Mouse (Mus musculus): Measurements from ENCODE around the gene Cbr1. TPM values are rescaled to one million over a fixed set of nuclear protein-coding genes. Genes with fewer than 3 reads are reported as not detected.
"Not testable (repeated sequence)": the region's sequence is repeated elsewhere in the genome, so short reads cannot be mapped to it uniquely, and the experiment has no call there.

The Cbr1 gene
- total RNA-seq, 2 experiments from 2014 or later, result 26.2 to 26.3 TPM

- DNase-seq (ENCODE audit: low spot score), result no peak
These were observed 8.8 kb upstream of the Cbr1 start for GRCm38 (mm10) chr16:93596807-93597206.

- no peak for DNase-seq (ENCODE audit: low spot score)
These were observed 8.1 kb upstream of the Cbr1 start for GRCm38 (mm10) chr16:93597551-93597950.

- DNase-seq (ENCODE audit: low spot score), result no peak
These were observed 6.2 kb upstream of the Cbr1 start for GRCm38 (mm10) chr16:93599461-93599860.

GRCm38 (mm10) chr16:93603439-93604212 is 2.0 kb upstream of the Cbr1 start, which contains the start of gene Setd4:
TSS of gene Setd4 (minus strand) at chr16:93604063.
- DNase-seq (ENCODE audit: low spot score), result peak; percentile 95

- no peak for DNase-seq (ENCODE audit: low spot score)
These were observed 1.1 kb upstream of the Cbr1 start for GRCm38 (mm10) chr16:93604481-93604969.

- no peak for DNase-seq (ENCODE audit: low spot score)
These were observed 493 bp downstream of the Cbr1 start for GRCm38 (mm10) chr16:93606146-93606545.

- DNase-seq (ENCODE audit: low spot score), result peak; percentile 86
These were observed 2.0 kb downstream of the Cbr1 start for GRCm38 (mm10) chr16:93607669-93608101.

GRCm38 (mm10) chr16:93608731-93609130 is 3.1 kb downstream of the Cbr1 start:
- DNase-seq (ENCODE audit: low spot score), result no peak

- DNase-seq (ENCODE audit: low spot score), result no peak
These were observed 4.1 kb downstream of the Cbr1 start for GRCm38 (mm10) chr16:93609796-93610195.

- DNase-seq (ENCODE audit: low spot score), result no peak
These were observed 5.3 kb downstream of the Cbr1 start for GRCm38 (mm10) chr16:93610961-93611360.

GRCm38 (mm10) chr16:93615118-93615870 is 9.6 kb downstream of the Cbr1 start:
- DNase-seq (ENCODE audit: low spot score), result peak; percentile 79

GRCm38 (mm10) chr16:93623759-93624158 is 18.1 kb downstream of the Cbr1 start:
- DNase-seq (ENCODE audit: low spot score), result not testable (repeated sequence)

- DNase-seq (ENCODE audit: low spot score), result no peak
These were observed 19.0 kb downstream of the Cbr1 start for GRCm38 (mm10) chr16:93624671-93625070.

- no peak for DNase-seq (ENCODE audit: low spot score)
These were observed 21.1 kb downstream of the Cbr1 start for GRCm38 (mm10) chr16:93626745-93627144.

- no peak for DNase-seq (ENCODE audit: low spot score)
These were observed 22.2 kb downstream of the Cbr1 start, which contains the start of gene Gm5678 for GRCm38 (mm10) chr16:93627761-93628400. TSS of gene Gm5678 (plus strand) at chr16:93628097.

- DNase-seq (ENCODE audit: low spot score), result no peak
These were observed 38.4 kb downstream of the Cbr1 start for GRCm38 (mm10) chr16:93644006-93644405.

GRCm38 (mm10) chr16:93648441-93649183 is 43.0 kb downstream of the Cbr1 start:
- no peak for DNase-seq (ENCODE audit: low spot score)
